Mouse (Mus musculus): ENCODE measurements around the gene Orc2. TPM values are rescaled to one million over a fixed set of nuclear protein-coding genes. Genes with fewer than 3 reads are reported as not detected.

Orc2 gene
- total and polyA plus RNA-seq, 3 experiments = 48.6 to 151 (median 99.1) TPM

DNA sequence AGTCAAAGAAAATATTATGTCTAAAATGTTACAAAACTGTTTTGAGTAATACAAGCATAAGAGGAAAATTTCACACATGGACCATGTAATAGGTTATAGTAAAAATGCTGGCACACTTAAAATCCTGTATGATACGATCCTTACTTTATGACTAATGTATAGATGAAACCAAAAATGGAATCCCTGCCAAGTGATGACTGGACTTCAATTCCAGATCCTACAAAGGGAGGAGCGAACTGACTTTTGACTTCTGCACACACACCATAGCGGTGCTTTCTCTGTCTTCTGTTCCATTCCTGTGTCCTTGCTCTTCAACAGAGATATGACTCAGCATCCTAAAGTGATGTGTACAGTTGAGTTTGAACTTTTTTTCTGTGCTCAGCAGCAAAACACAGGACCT is 44.3 kb downstream of the Orc2 start:
- in situ Hi-C loops (cut with MboI; ENCODE audit: low pct_ligation_motif_present, low pct_unique_long_range_greater_than_20kb, low sequenced_read_pairs) = no loop called here

DNA sequence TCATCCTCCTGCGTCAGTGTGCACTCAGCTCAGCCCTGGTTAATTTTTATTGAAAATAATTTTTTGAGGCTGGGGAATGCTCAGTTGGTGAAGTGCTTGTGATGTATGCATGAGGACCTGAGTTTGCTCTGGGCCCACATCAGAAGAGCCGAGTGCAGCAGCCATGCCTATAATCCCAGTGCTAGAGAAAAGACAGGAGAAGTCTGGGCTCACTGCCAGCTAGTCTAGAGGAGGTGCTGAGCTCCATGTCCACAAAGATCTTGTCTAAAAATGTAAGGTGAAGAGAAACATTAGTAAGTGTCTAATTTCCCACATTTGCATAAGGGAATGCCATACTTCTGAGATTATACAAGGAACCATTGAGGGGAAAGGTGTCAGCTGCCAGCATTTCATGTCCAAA is 46.0 kb downstream of the Orc2 start:
- dilution Hi-C loops (cut with MboI; ENCODE audit: extremely low pct_ligation_motif_present, extremely low pct_unique_long_range_greater_than_20kb, low sequenced_read_pairs) (no loop called here), in situ Hi-C loops (cut with MboI; ENCODE audit: low pct_ligation_motif_present, low pct_unique_long_range_greater_than_20kb, low sequenced_read_pairs) (no loop called here)
- no peaks in the 10 kb centered on the region for H3K27me3 ChIP-seq (replicated peaks)
- no peak overlapping the region for H3K4me2 ChIP-seq (ENCODE audit: insufficient read depth, low read depth, poor library complexity, severe bottlenecking)
- H3K36me3 ChIP-seq (replicated peaks in 1 of 2; ENCODE audit: control insufficient read depth in 1 of 2, insufficient read depth in 1 of 2, low read length in 1 of 2) = peaks cover 85 to 89% of the 10 kb centered on the region in 2 experiments
- DNase-seq (ENCODE audit: extremely low read depth) = no peak
- H3K79me2 ChIP-seq (replicated peaks; ENCODE audit: control insufficient read depth, extremely low read depth, insufficient read depth, poor library complexity, severe bottlenecking) = no peaks in the 10 kb centered on the region
- no peak overlapping the region for H3K4me3 ChIP-seq (replicated peaks in 1 of 3; ENCODE audit: low read depth in 2 of 3, low read length in 2 of 3, poor library complexity in 1 of 3)
- no peak overlapping the region for H3K27ac ChIP-seq (ENCODE audit: insufficient read depth, low read depth)
- no peak overlapping the region for H3K9ac ChIP-seq (ENCODE audit: insufficient read depth, low read depth)
- no peak for TF ChIP-seq HCFC1 (IDR thresholded peaks at IDR 0.05; ENCODE audit: low read depth, low read length)
- TF ChIP-seq MAZ (IDR thresholded peaks at IDR 0.05; ENCODE audit: low read depth, low read length) = no peak
- TF ChIP-seq MYC (IDR thresholded peaks at IDR 0.05; ENCODE audit: low read depth, low read length) = no peak
- TF ChIP-seq NELFE (IDR thresholded peaks at IDR 0.05; ENCODE audit: low read depth, low read length) = no peak
- no peak for TF ChIP-seq IRF4 (IDR thresholded peaks at IDR 0.05; ENCODE audit: low read depth, low read length)
- TF ChIP-seq POLR2A (IDR thresholded peaks at IDR 0.05; ENCODE audit: low read depth, low read length) = no peak
- no peak for TF ChIP-seq EP300 (IDR thresholded peaks at IDR 0.05; ENCODE audit: low read length)
- TF ChIP-seq UBTF (IDR thresholded peaks at IDR 0.05; ENCODE audit: low read depth, low read length) = no peak
- no peak for TF ChIP-seq JUND (conservative IDR thresholded peaks at IDR 0.05; ENCODE audit: low read depth, low read length)
- no peak for TF ChIP-seq MAFK (IDR thresholded peaks at IDR 0.05; ENCODE audit: insufficient replicate concordance, low read length)
- no peak for TF ChIP-seq GABPA (IDR thresholded peaks at IDR 0.05; ENCODE audit: insufficient replicate concordance, low read depth, low read length)
- no peak for TF ChIP-seq ZMIZ1 (IDR thresholded peaks at IDR 0.05; ENCODE audit: low read depth, low read length)
- TF ChIP-seq NRF1 (IDR thresholded peaks at IDR 0.05; ENCODE audit: low read depth, low read length) = no peak
- no peak for TF ChIP-seq TCF12 (IDR thresholded peaks at IDR 0.05; ENCODE audit: low read depth, low read length)
- TF ChIP-seq ETS1 (conservative IDR thresholded peaks at IDR 0.05; ENCODE audit: low read depth, low read length) = no peak
- H3K4me1 ChIP-seq (ENCODE audit: control insufficient read depth in 1 of 2, insufficient read depth in 2 of 2) = no peaks in the 10 kb centered on the region
- no peaks in the 10 kb centered on the region for H3K9me3 ChIP-seq (replicated peaks; ENCODE audit: low read length)

More for the DNA sequence above, 44.3 kb downstream of the Orc2 start:
- no peak overlapping the region for H3K27ac ChIP-seq (ENCODE audit: insufficient read depth, low read depth)
- H3K4me1 ChIP-seq (ENCODE audit: control insufficient read depth in 1 of 2, insufficient read depth in 2 of 2) = no peaks in the 10 kb centered on the region
- TF ChIP-seq IRF4 (IDR thresholded peaks at IDR 0.05; ENCODE audit: low read depth, low read length) (no peak), MAFK (IDR thresholded peaks at IDR 0.05; ENCODE audit: insufficient replicate concordance, low read length) (no peak), MAX (IDR thresholded peaks at IDR 0.05; ENCODE audit: low read length) (no peak), GABPA (IDR thresholded peaks at IDR 0.05; ENCODE audit: insufficient replicate concordance, low read depth, low read length) (no peak), EP300 (IDR thresholded peaks at IDR 0.05; ENCODE audit: low read length) (no peak)
- H3K4me2 ChIP-seq (ENCODE audit: insufficient read depth, low read depth, poor library complexity, severe bottlenecking) = no peak overlapping the region
- no peak for DNase-seq (ENCODE audit: extremely low read depth)
- no peak overlapping the region for H3K9ac ChIP-seq (ENCODE audit: insufficient read depth, low read depth)
- H3K27me3 ChIP-seq (replicated peaks) = no peaks in the 10 kb centered on the region
- no peaks in the 10 kb centered on the region for H3K79me2 ChIP-seq (replicated peaks; ENCODE audit: control insufficient read depth, extremely low read depth, insufficient read depth, poor library complexity, severe bottlenecking)
- dilution Hi-C loops (cut with MboI; ENCODE audit: extremely low pct_ligation_motif_present, extremely low pct_unique_long_range_greater_than_20kb, low sequenced_read_pairs) = no loop called here
- H3K9me3 ChIP-seq (replicated peaks; ENCODE audit: low read length) = no peaks in the 10 kb centered on the region
- no peak overlapping the region for H3K4me3 ChIP-seq (replicated peaks in 1 of 3; ENCODE audit: low read depth in 2 of 3, low read length in 2 of 3, poor library complexity in 1 of 3)
- peaks cover 84 to 89% of the 10 kb centered on the region in 2 experiments for H3K36me3 ChIP-seq (replicated peaks in 1 of 2; ENCODE audit: control insufficient read depth in 1 of 2, insufficient read depth in 1 of 2, low read length in 1 of 2)
